Mouse (Mus musculus) liver, embryonic 13.5 days (tissue): ENCODE measurements around the gene Btbd3. TPM values are rescaled to one million over a fixed set of nuclear protein-coding genes. Genes with fewer than 3 reads are reported as not detected.

Experiments used
- ATAC-seq: fragments of 200-750 bp; cut with Nextera tagmentation; 2 replicates; pipeline ENCODE4 v1.8.0; 2017; ENCODE audit warnings: low read depth, mild to moderate bottlenecking, moderate number of reproducible peaks, moderate library complexity
- DNase-seq: peaks from one replicate; pipeline ENCODE4 v3.0.0; 2022
- H3K27ac ChIP-seq: fragments of 300-500 bp; sonication (generic); 2 replicates; pipeline ENCODE4 v1.5.1; 2015; ENCODE audit warnings: moderate library complexity, mild to moderate bottlenecking, inconsistent platforms
- H3K27me3 ChIP-seq: fragments of 300-500 bp; sonication (generic); 2 replicates; pipeline ENCODE4 v1.6.1; 2015; ENCODE audit warnings: mild to moderate bottlenecking, inconsistent platforms
- H3K36me3 ChIP-seq: fragments of 300-500 bp; sonication (generic); 2 replicates; pipeline ENCODE4 v1.6.1; 2015; ENCODE audit warnings: mild to moderate bottlenecking, inconsistent platforms
- H3K4me1 ChIP-seq: fragments of 300-500 bp; sonication (generic); replicated peaks from 2 replicates; pipeline ENCODE4 v1.6.1; 2015; ENCODE audit warnings: inconsistent platforms
- H3K4me2 ChIP-seq: fragments of 300-500 bp; sonication (generic); 2 replicates; pipeline ENCODE4 v1.6.1; 2015; ENCODE audit warnings: inconsistent platforms, mild to moderate bottlenecking, moderate library complexity
- H3K4me3 ChIP-seq: fragments of 300-500 bp; sonication (generic); replicated peaks from 2 replicates; pipeline ENCODE4 v1.5.1; 2015; ENCODE audit warnings: mild to moderate bottlenecking, inconsistent platforms
- H3K9ac ChIP-seq: fragments of 300-500 bp; sonication (generic); 2 replicates; pipeline ENCODE4 v1.6.1; 2015; ENCODE audit warnings: mild to moderate bottlenecking, inconsistent platforms
- H3K9me3 ChIP-seq: fragments of 300-500 bp; sonication (generic); replicated peaks from 2 replicates; pipeline ENCODE4 v1.6.1; 2016; ENCODE audit warnings: inconsistent platforms
- WGBS: fragments of 180-500 bp; shearing (Covaris S2); methylation state at CpG from one replicate; pipeline ENCODE4 v1.1.7; 2015; ENCODE audit not compliant: insufficient replicate concordance; 5-methylcytosine and 5-hydroxymethylcytosine counted together
- polyA plus RNA-seq: library from polyadenylated mRNA; unstranded; fragments of >200 nt; fragmentation: Nextera tagmentation; extraction: Ambion mirVana; gene quantifications from 2 replicates; pipeline ENCODE4 v1.2.1, GENCODE M21; 2015

Gene Btbd3
- polyA plus RNA-seq = 1.7 and 2.2 TPM in 2 replicates

DNA sequence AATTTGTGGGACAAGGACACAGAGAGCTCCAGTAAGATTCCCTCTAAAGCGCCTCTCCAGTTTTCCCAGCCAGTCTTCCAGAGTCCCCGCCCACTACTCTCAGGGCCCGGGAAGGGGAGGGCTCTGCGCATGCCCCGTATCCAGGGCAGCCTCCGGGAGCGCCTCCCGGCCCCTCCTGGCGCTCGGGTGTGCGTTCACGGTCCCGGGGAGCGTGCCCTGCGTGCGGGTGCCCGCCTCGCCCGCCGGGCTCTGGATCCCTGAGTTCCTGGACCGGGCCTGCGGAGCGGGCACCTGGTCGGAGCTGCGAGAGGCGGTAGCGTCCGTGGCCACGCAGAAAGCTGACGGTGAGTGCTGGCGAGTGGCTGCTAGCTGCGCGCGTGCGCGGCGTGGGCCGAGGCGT lies at the start of gene Btbd3:
Btbd3 (plus strand) TSS at position 155 of the 400 bp plus-strand sequence.
- Histone ChIP-seq H3K4me3 (peak within 1 kb of the TSS; percentile 68), H3K4me1 (peaks cover 9% of the 10 kb centered on the region; the same call in 1 of the 2 replicates), H3K27ac (peak within 1 kb of the TSS; percentile 39; the same call in 1 of the 2 replicates), H3K27me3 (no peaks in the 10 kb centered on the region), H3K9me3 (no peaks in the 10 kb centered on the region), H3K36me3 (no peaks in the 10 kb centered on the region), H3K9ac (peak within 1 kb of the TSS; percentile 72), H3K4me2 (peak within 1 kb of the TSS; percentile 74)
- under 1% methylated on average over 38 of the region's 39 CpGs for WGBS
- peak; percentile 48 for DNase-seq
- ATAC-seq = peak; percentile 93

DNA sequence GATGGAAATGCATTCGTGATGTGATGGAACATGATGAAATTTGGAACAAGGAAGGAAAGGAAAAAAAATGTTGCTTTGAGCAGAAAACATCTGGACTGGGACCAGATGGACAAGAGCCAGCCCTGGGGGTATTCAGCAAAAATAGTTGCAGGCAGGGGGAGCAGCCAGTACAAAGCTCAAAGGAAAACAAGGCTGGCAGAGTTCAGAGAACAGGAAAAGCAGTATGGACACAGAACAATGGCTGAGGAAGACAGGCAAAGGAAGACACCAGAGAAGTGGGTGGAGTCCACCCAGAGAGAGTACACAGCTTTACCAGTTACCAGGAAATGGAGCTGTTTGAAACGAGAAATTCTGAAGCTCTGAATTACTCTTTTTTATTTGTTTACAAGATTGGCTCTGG lies 40.8 kb upstream of the Btbd3 start:
- H3K36me3 ChIP-seq = no peaks in the 10 kb centered on the region
- DNase-seq = no peak
- WGBS = 18% methylated on average over 2 of the region's 2 CpGs
- no peak overlapping the region for H3K4me3 ChIP-seq
- no peak overlapping the region for H3K27ac ChIP-seq
- H3K4me2 ChIP-seq = no peak overlapping the region
- no peaks in the 10 kb centered on the region for H3K9me3 ChIP-seq
- no peak overlapping the region for H3K9ac ChIP-seq
- ATAC-seq = no peak
- H3K27me3 ChIP-seq = no peaks in the 10 kb centered on the region
- H3K4me1 ChIP-seq = no peaks in the 10 kb centered on the region

DNA sequence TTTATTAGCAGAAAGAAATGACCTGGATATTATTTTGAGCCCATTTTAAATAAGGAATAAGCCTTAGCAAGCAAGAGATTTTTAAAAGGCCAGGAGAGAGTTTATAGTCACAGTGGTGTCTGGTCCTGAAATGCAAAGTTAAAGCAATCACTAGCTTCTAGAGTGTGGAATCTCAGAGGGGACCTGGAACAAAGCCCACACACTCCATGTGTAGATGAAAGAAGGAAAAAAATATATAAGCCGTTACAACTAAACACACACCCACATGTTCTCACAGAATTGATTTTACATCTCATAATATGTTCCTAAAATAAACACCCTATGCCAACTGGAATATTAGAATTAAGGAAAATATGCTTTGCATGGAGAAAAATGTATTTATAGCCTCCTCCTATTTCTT lies 36.1 kb upstream of the Btbd3 start:
- Histone ChIP-seq H3K4me1 (no peaks in the 10 kb centered on the region), H3K27me3 (no peaks in the 10 kb centered on the region), H3K4me2 (no peak overlapping the region), H3K27ac (no peak overlapping the region), H3K9me3 (no peaks in the 10 kb centered on the region), H3K9ac (no peak overlapping the region), H3K36me3 (no peaks in the 10 kb centered on the region), H3K4me3 (no peak overlapping the region)
- WGBS = 66% methylated on average over 1 of the region's 1 CpGs
- ATAC-seq = no peak
- DNase-seq = no peak

DNA sequence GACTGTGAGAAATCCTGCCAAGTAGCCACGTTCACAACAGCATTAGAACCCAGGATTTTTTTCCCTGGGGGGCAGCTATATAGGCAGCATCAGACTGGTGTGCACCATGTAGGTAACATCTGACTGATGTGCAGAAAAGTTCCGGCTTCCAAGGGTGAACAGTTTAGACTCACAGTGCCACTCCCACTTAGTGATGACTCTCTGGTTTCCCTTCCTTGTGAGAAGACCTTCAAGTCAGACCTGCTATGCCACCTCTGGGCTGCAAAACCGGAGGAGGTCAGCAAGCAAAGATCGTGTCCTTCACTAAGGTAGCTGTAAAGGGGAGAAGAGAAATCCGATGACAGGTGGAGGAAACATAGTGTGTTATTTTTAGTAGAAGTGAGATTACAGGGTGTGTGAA lies 24.1 kb upstream of the Btbd3 start:
- no peaks in the 10 kb centered on the region for H3K9me3 ChIP-seq
- WGBS = 46% methylated on average over 5 of the region's 5 CpGs
- H3K27ac ChIP-seq = no peak overlapping the region
- H3K9ac ChIP-seq = no peak overlapping the region
- H3K36me3 ChIP-seq = no peaks in the 10 kb centered on the region
- no peaks in the 10 kb centered on the region for H3K4me1 ChIP-seq
- no peak overlapping the region for H3K4me3 ChIP-seq
- DNase-seq (no peak), ATAC-seq (no peak)
- no peak overlapping the region for H3K4me2 ChIP-seq
- H3K27me3 ChIP-seq = no peaks in the 10 kb centered on the region

DNA sequence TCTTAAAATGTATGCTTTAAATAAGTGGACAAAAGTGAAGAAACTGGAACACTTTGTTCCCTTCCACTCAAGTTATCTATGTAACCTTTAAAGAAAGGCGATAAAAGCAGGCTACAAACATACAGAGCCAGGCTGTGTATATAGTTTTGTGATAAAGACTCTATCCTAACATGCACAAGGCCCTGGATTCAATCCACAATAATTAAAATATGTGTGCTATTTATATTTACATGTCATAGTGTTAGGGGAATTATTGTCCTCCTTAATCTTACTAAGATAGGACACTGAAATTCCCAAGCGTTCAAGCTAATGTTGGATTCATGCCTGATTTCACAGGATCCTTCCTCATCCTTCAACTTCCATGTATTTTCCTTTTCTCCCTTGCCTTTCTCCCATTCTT lies 20.2 kb upstream of the Btbd3 start:
- no peaks in the 10 kb centered on the region for H3K36me3 ChIP-seq
- no peak overlapping the region for H3K27ac ChIP-seq
- no peaks in the 10 kb centered on the region for H3K27me3 ChIP-seq
- WGBS = 74% methylated on average over 2 of the region's 2 CpGs
- H3K9me3 ChIP-seq = no peaks in the 10 kb centered on the region
- no peak for DNase-seq
- H3K4me2 ChIP-seq = no peak overlapping the region
- H3K4me1 ChIP-seq = no peaks in the 10 kb centered on the region
- no peak overlapping the region for H3K9ac ChIP-seq
- H3K4me3 ChIP-seq = no peak overlapping the region
- no peak for ATAC-seq

DNA sequence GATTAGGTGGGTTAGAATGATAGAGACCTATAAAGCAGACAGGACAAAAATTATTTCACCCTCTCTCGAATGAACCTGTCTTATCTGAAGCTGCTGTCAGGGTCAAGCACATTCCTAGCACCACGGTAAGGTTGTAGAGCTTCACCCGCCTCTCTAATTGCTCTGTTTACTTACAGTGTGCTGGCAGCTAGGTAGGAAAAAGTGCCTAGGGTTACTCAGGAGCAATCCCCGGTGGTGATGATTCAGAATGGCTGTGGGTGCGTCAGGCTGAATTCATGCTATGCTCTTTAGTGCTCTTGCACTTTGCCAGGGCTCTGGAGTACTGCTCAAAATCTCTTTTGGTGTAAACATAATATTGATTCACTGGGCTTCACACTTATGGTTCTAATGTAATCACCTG lies 13.9 kb upstream of the Btbd3 start:
- 50% methylated on average over 5 of the region's 5 CpGs for WGBS
- no peaks in the 10 kb centered on the region for H3K27me3 ChIP-seq
- no peaks in the 10 kb centered on the region for H3K36me3 ChIP-seq
- H3K9me3 ChIP-seq = no peaks in the 10 kb centered on the region
- H3K4me2 ChIP-seq = no peak overlapping the region
- no peak overlapping the region for H3K9ac ChIP-seq
- H3K4me1 ChIP-seq = no peaks in the 10 kb centered on the region
- no peak for ATAC-seq
- H3K27ac ChIP-seq = no peak overlapping the region
- no peak overlapping the region for H3K4me3 ChIP-seq
- no peak for DNase-seq

DNA sequence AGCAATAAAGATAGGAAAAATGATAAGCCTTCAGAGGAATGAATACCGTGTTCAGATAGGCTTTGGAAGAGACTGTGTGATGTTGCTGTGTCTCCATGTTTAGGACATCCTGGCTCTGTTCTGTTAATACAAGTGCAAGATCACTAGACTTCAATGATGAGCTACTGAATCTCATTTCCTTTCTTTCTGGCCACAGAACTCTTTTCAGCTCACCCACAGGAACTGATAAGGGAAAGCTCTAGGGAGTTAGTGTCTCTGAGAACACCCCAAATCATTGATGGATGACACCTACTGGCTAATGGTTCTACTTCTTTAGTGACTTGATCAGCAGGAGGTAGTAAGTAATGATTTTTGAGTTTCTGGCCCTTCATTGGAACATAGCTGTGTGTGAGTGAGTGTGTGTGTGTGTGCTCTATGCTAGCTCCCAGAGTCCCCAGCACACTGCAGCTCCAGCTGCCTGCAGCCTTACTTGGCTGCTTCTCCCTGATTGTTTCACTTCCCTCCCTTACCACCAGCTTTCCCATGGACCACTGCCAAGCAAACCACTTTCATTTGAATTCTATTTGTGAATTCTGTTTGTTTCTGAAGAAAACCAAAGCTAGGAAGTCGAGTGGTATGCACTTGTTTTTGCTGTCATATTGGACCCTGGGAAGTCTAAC lies 10.6 kb upstream of the Btbd3 start:
- Histone ChIP-seq H3K4me3 (no peak overlapping the region), H3K27me3 (no peaks in the 10 kb centered on the region), H3K9me3 (no peaks in the 10 kb centered on the region), H3K4me1 (no peaks in the 10 kb centered on the region), H3K9ac (no peak overlapping the region), H3K4me2 (no peak overlapping the region), H3K27ac (no peak overlapping the region), H3K36me3 (no peaks in the 10 kb centered on the region)
- ATAC-seq = no peak
- 38% methylated on average over 2 of the region's 2 CpGs for WGBS
- DNase-seq = no peak

DNA sequence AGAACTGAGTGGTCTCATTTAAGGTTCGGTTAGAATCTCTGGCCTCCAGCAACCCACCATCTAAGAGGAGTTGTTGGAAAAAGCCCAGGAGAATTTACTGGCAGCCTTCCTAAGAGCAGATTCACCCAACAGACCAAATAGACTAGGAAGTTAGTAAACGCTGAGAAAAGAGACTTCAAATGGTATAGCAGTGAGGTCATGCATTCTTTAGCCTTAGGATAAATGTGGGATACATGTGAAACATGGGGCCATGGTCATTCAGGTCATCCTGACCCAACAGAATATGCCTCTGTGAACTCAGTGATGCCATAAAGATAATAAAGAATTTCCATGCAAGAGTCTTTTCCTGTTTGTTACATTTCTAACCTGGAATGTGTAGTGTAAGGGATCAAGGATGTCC lies 8.4 kb upstream of the Btbd3 start:
- Histone ChIP-seq H3K36me3 (no peaks in the 10 kb centered on the region), H3K4me2 (no peak overlapping the region), H3K4me1 (no peaks in the 10 kb centered on the region), H3K9me3 (no peaks in the 10 kb centered on the region), H3K27me3 (no peaks in the 10 kb centered on the region), H3K9ac (no peak overlapping the region), H3K4me3 (no peak overlapping the region), H3K27ac (no peak overlapping the region)
- 46% methylated on average over 2 of the region's 2 CpGs for WGBS
- ATAC-seq (no peak), DNase-seq (no peak)

DNA sequence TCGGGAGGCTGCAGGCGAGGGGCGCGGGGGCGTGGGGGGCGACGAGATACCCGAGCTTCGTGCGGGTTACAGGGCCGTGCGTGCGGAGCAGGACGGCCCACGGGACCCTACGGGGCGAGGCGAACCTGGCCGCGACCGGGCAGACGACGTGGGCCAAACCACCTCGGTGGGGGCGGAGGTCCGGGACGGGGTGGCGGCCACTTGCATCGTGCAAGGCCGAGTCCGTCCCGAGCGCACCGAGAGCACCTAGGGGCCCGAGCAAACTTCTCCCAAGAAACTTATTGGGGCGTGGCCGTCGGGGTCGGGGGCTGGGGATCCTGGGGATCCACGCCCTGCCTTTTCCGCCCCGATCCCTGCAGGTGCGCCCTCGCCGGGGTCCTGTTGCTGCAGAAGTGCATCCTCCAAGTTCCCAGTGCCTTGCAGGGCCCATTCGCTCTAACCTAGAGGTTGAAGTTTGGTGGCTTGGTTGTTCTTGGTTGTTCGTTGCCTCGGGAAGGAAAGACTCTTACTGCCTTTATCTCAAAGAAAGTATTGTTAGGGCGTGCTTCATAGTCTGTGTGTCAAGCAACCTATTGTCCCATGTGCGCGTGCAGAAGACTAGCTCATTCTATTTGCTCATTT lies 596 bp downstream of the Btbd3 start:
- Histone ChIP-seq H3K27ac (peak overlapping the region; percentile 39; the same call in 1 of the 2 replicates), H3K9me3 (no peaks in the 10 kb centered on the region)
- 1% methylated on average over 49 of the region's 51 CpGs for WGBS

DNA sequence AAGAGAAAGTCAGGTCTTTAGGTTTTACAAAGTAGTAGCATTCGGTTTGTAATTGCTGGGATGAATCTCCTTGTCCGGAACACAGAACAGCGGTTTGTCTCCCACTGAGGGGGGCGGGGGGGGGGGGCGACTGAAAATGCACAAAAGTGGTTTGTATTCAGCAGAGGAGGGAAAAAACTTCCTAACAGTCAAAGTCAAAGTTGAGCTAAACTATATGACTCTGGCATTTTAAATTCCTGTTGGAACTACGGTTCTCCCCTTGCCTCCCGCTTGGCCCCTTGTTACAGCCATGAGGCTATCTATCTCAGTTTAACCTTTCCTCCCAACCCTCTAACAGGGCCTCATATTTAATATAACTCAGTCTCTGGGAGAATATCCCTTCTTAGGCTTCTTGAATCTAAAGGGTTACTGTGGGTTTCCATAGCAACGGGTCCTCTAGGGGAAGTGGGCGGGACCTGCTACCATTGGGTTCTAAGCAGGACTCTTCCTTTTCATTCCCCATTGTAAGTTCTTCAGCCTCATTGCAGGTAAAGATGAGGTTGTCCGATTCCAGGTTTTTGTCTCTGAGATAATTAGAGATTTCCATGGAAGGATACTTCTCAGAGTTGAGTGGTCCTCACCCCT lies 1.4 kb downstream of the Btbd3 start:
- 2% methylated on average over 10 of the region's 10 CpGs for WGBS
- H3K9ac ChIP-seq = no peak overlapping the region
- H3K9me3 ChIP-seq = no peaks in the 10 kb centered on the region
- peak overlapping the region; percentile 68 for H3K4me3 ChIP-seq
- ATAC-seq (no peak), DNase-seq (no peak)
- peak overlapping the region; percentile 74 for H3K4me2 ChIP-seq
- peaks cover 13% of the 10 kb centered on the region; the same call in 1 of the 2 replicates for H3K4me1 ChIP-seq
- no peak overlapping the region for H3K27ac ChIP-seq
- H3K36me3 ChIP-seq = no peaks in the 10 kb centered on the region
- no peaks in the 10 kb centered on the region for H3K27me3 ChIP-seq

More for the DNA sequence above, 596 bp downstream of the Btbd3 start:
- Histone ChIP-seq H3K36me3 (no peaks in the 10 kb centered on the region), H3K27me3 (no peaks in the 10 kb centered on the region), H3K4me3 (peak overlapping the region; percentile 68), H3K4me1 (peaks cover 9% of the 10 kb centered on the region; the same call in 1 of the 2 replicates), H3K4me2 (peak overlapping the region; percentile 74), H3K9ac (peak overlapping the region; percentile 72)
- DNase-seq = no peak
- peak; percentile 56 for ATAC-seq

DNA sequence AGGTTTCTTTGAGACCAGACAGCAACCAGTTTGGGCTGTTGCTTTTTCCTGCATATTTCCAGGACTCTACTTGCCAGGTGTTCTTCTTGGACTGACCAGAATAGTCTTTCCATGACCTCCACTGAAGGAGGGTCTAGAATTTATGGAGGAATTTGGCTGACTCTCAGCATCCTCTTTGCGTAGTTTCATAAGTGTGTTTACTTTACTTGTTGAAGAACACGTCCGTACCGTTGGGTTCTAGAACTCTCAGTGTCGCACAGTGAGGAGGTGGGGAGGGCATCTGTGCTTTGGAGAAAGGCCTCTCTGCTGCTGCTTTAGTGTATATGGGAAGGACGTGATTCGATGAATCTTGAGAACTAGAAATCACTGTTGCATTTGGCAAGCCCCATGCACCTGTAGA lies 4.8 kb downstream of the Btbd3 start:
- no peaks in the 10 kb centered on the region for H3K9me3 ChIP-seq
- H3K27ac ChIP-seq = no peak overlapping the region
- H3K4me2 ChIP-seq = no peak overlapping the region
- no peak overlapping the region for H3K4me3 ChIP-seq
- no peak overlapping the region for H3K9ac ChIP-seq
- WGBS = 71% methylated on average over 7 of the region's 7 CpGs
- DNase-seq = no peak
- H3K27me3 ChIP-seq = no peaks in the 10 kb centered on the region
- H3K4me1 ChIP-seq = peaks cover 19% of the 10 kb centered on the region
- H3K36me3 ChIP-seq = no peaks in the 10 kb centered on the region
- no peak for ATAC-seq
